Mouse (Mus musculus) MEL (cell line): Measurements from ENCODE around the gene Arpp21.

ENCODE experiments used
- CTCF ChIP-seq, 3 experiments: IDR thresholded peaks in 2 of 3; conservative IDR thresholded peaks in 1 of 3; 2 replicates each; pipeline ENCODE4 v1.5.1; 2011 to 2012; ENCODE audit warnings: low read length in 3 of 3, low read depth in 2 of 3, mild to moderate bottlenecking in 2 of 3, improper control_type of control experiment in 1 of 3, inconsistent platforms in 1 of 3, mixed read lengths in 1 of 3, moderate library complexity in 1 of 3; ENCODE audit not compliant: control insufficient read depth in 1 of 3, insufficient read depth in 1 of 3, poor library complexity in 1 of 3, severe bottlenecking in 1 of 3
- E2F4 ChIP-seq: IDR thresholded peaks from 2 replicates; pipeline ENCODE4 v1.6.1; 2011; ENCODE audit warnings: low read depth, low read length, improper control_type of control experiment, borderline replicate concordance
- GATA1 ChIP-seq: IDR thresholded peaks from 2 replicates; pipeline ENCODE4 v1.6.1; 2011; ENCODE audit warnings: low read depth, low read length, improper control_type of control experiment
- MAX ChIP-seq: IDR thresholded peaks from 2 replicates; pipeline ENCODE4 v1.6.1; 2011; ENCODE audit warnings: low read length, improper control_type of control experiment
- MEF2A ChIP-seq: IDR thresholded peaks from 2 replicates; pipeline ENCODE4 v1.6.1; 2014; ENCODE audit warnings: low read depth, mild to moderate bottlenecking, inconsistent platforms, low read length, improper control_type of control experiment; ENCODE audit not compliant: poor library complexity, insufficient replicate concordance, severe bottlenecking; ENCODE audit errors: extremely low read depth
- MYB ChIP-seq: IDR thresholded peaks from 2 replicates; pipeline ENCODE4 v1.6.1; 2011; ENCODE audit warnings: mild to moderate bottlenecking, low read depth, low read length, improper control_type of control experiment
- POLR2A ChIP-seq, 2 experiments: IDR thresholded peaks; 2 replicates each; pipeline ENCODE4 v1.6.1; 2011 to 2012; ENCODE audit warnings: low read length in 2 of 2, mild to moderate bottlenecking in 2 of 2, control low read depth in 1 of 2, improper control_type of control experiment in 1 of 2, low read depth in 1 of 2, moderate library complexity in 1 of 2; ENCODE audit not compliant: control insufficient read depth in 1 of 2, insufficient read depth in 1 of 2, poor library complexity in 1 of 2
- USF1 ChIP-seq: IDR thresholded peaks from 2 replicates; pipeline ENCODE4 v1.6.1; 2014; ENCODE audit warnings: low read depth, mild to moderate bottlenecking, inconsistent platforms, low read length, improper control_type of control experiment, moderate library complexity
- USF2 ChIP-seq, 2 experiments: IDR thresholded peaks; 2 replicates each; pipeline ENCODE4 v1.6.1; 2011 to 2012; ENCODE audit warnings: improper control_type of control experiment in 2 of 2, low read length in 2 of 2, borderline replicate concordance in 1 of 2, inconsistent platforms in 1 of 2, low read depth in 1 of 2, mild to moderate bottlenecking in 1 of 2; ENCODE audit not compliant: insufficient read depth in 1 of 2

GRCm38 (mm10) chr9:112247183-112247582, 11.4 kb upstream of the Arpp21 start:
- TF ChIP-seq GATA1: no peak
- TF ChIP-seq USF1: no peak
- no peak for TF ChIP-seq CTCF (IDR thresholded peaks at IDR 0.05 in 2 of 3, conservative IDR thresholded peaks at IDR 0.05 in 1 of 3; ENCODE audit: control insufficient read depth in 1 of 3, insufficient read depth in 1 of 3, low read depth in 2 of 3, low read length in 3 of 3, poor library complexity in 1 of 3, severe bottlenecking in 1 of 3)
- TF ChIP-seq POLR2A (IDR thresholded peaks at IDR 0.05; ENCODE audit: control insufficient read depth in 1 of 2, insufficient read depth in 1 of 2, low read depth in 1 of 2, low read length in 2 of 2, poor library complexity in 1 of 2): no peak
- no peak for TF ChIP-seq MEF2A
- TF ChIP-seq MAX: no peak
- TF ChIP-seq MYB: no peak
- no peak for TF ChIP-seq USF2 (IDR thresholded peaks at IDR 0.05; ENCODE audit: borderline replicate concordance in 1 of 2, insufficient read depth in 1 of 2, low read depth in 1 of 2, low read length in 2 of 2)
- TF ChIP-seq E2F4: no peak
